Mouse (Mus musculus) myocyte (in vitro differentiated cells): ENCODE data around the gene Ago3.

Experiments
- CEBPB ChIP-seq: IDR thresholded peaks from 2 replicates; pipeline ENCODE4 v1.6.1; 2011; ENCODE audit warnings: mild to moderate bottlenecking, moderate library complexity; ENCODE audit not compliant: poor library complexity, insufficient read depth, severe bottlenecking
- E2F4 ChIP-seq: IDR thresholded peaks from one replicate; pipeline ENCODE4 v1.6.1; 2011; ENCODE audit warnings: mild to moderate bottlenecking, control low read depth, moderate library complexity; ENCODE audit not compliant: insufficient read depth
- MAX ChIP-seq: IDR thresholded peaks from one replicate; pipeline ENCODE4 v1.6.1; 2011; ENCODE audit warnings: low read depth, mild to moderate bottlenecking, control low read depth
- MYOG ChIP-seq, 3 experiments: IDR thresholded peaks; one replicate each; pipeline ENCODE4 v1.6.1; 2011; ENCODE audit warnings: control low read depth in 2 of 3, low read depth in 2 of 3, mild to moderate bottlenecking in 2 of 3; ENCODE audit not compliant: insufficient read length in 2 of 3, control insufficient read depth in 1 of 3, insufficient read depth in 1 of 3
- POLR2A ChIP-seq: IDR thresholded peaks from one replicate; pipeline ENCODE4 v1.6.1; 2011; ENCODE audit warnings: low read depth, mild to moderate bottlenecking, control low read depth, moderate library complexity; ENCODE audit not compliant: insufficient read length
- POLR2AphosphoS2 ChIP-seq: IDR thresholded peaks from one replicate; pipeline ENCODE4 v1.6.1; 2011; ENCODE audit warnings: low read depth, control low read depth; ENCODE audit not compliant: insufficient read length
- REST ChIP-seq: IDR thresholded peaks from one replicate; pipeline ENCODE4 v1.6.1; 2011; ENCODE audit warnings: mild to moderate bottlenecking, control low read depth, moderate library complexity; ENCODE audit not compliant: insufficient read depth, insufficient read length
- SRF ChIP-seq: IDR thresholded peaks from one replicate; pipeline ENCODE4 v1.6.1; 2011; ENCODE audit warnings: low read depth; ENCODE audit not compliant: control insufficient read depth, insufficient read length
- TCF12 ChIP-seq: IDR thresholded peaks from one replicate; pipeline ENCODE4 v1.6.1; 2011; ENCODE audit warnings: mild to moderate bottlenecking, control low read depth; ENCODE audit not compliant: poor library complexity, insufficient read depth, severe bottlenecking
- TCF3 ChIP-seq: IDR thresholded peaks from one replicate; pipeline ENCODE4 v1.6.1; 2011; ENCODE audit warnings: low read depth, control low read depth; ENCODE audit not compliant: insufficient read length
- USF1 ChIP-seq: IDR thresholded peaks from one replicate; pipeline ENCODE4 v1.6.1; 2011; ENCODE audit warnings: low read depth, mild to moderate bottlenecking, control low read depth, moderate library complexity

GRCm38 (mm10) chr4:126303877-126304276, 125.5 kb downstream of the Ago3 start:
- TF ChIP-seq POLR2A: no peak
- TF ChIP-seq MYOG (IDR thresholded peaks at IDR 0.05; ENCODE audit: control insufficient read depth in 1 of 3, insufficient read depth in 1 of 3, insufficient read length in 2 of 3, low read depth in 2 of 3): no peak
- TF ChIP-seq TCF12: no peak
- TF ChIP-seq E2F4: no peak
- no peak for TF ChIP-seq USF1
- TF ChIP-seq REST: no peak
- no peak for TF ChIP-seq POLR2AphosphoS2
- TF ChIP-seq CEBPB: no peak
- TF ChIP-seq TCF3: no peak
- no peak for TF ChIP-seq SRF
- no peak for TF ChIP-seq MAX
